Mouse (Mus musculus) left cerebral cortex, postnatal 25 days (tissue): ENCODE results near the gene Tppp3. TPM values are rescaled to one million over a fixed set of nuclear protein-coding genes. Genes with fewer than 3 reads are reported as not detected.

Source experiments
- DNase-seq, 2 experiments: peaks; one replicate each; pipeline ENCODE4 v3.0.0; 2022; ENCODE audit warnings: low spot score in 2 of 2, mixed read lengths in 1 of 2
- intact Hi-C: fragments of 180-260 bp; cut with DNase I; formaldehyde crosslinking; loops from one replicate; pipeline ENCODE4 v1.15.1; 2025
- total RNA-seq, 2 experiments: library from RNA; stranded (reverse); gene quantifications; 2 replicates each; pipeline ENCODE4 v1.2.3; 2021

Tppp3 gene
- total RNA-seq, 2 experiments from 2014 or later, result 30.1 to 37.5 TPM

- intact Hi-C loops, result no loop called here
- DNase-seq, result no peak
Measured at GRCm38 (mm10) chr8:105489281-105489680, 18.0 kb upstream of the Tppp3 start.

DNA sequence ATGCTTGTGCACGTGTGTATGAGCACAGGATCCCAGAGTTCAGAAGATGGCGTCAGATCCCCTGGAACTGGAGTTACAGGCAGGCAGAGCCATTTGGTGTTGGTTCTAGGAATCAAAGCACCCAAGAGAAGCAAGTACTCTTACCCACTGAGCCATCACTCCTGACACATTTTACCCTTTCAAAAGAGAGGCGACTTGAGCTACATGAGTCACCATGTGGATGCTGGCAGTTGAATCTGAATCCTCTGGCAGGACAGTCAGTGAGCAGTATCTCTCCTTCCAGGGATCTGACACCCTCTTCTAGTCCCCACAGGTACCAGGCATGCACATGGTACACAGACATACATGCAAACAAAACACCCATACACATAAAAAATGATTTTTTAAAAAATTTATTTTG, 16.8 kb upstream of the Tppp3 start:
- intact Hi-C loops, result no loop called here
- DNase-seq, result no peak

- intact Hi-C loops, result no loop called here
- DNase-seq, result no peak
Measured at GRCm38 (mm10) chr8:105484392-105484791, 13.1 kb upstream of the Tppp3 start.

GRCm38 (mm10) chr8:105484030-105484368, 12.7 kb upstream of the Tppp3 start:
- intact Hi-C loops, result no loop called here
- DNase-seq, result no peak

- DNase-seq, result no peak
- intact Hi-C loops, result no loop called here
Measured at GRCm38 (mm10) chr8:105483212-105484029, 12.1 kb upstream of the Tppp3 start.

DNA sequence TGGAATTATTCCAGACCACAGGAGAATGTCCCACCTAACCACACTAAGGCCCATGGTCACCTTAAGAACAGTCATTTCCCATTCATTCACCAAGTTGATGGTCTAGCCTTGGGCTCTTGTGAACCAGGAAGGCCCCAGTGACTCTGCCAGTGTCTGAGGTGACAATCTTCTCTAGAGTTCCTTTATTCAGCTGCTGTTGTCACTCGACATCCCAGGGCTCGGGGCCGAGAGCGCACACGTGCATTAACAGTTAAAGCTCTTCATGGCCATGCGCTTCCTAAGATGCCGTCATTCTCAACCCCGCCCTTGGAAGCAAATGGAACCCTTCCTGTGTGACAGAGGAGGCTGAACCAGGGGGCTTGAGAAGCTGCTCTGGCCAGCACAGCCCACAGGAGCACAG, 10.8 kb upstream of the Tppp3 start:
- intact Hi-C loops, result no loop called here
- no peak for DNase-seq

DNA sequence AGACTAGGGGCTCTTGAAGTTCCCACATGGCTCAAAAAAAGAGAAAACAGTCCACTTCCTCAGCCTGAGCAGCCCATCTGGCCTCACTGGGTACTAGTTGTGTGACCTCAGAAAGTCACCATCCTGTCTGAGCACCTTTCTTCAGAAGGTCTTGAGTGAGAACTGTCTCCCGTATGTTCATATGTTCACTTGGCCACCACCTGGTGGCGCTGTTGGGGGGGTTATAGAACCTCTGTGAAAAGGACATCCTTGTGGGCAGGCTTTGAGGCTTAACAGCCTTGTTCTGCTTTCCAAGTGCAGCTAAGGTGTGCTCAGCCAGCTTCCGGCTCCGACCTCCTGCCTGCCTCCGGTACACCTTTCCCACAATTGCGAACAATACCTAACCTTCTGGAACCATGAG, 10.1 kb upstream of the Tppp3 start:
- no peak for DNase-seq
- intact Hi-C loops, result no loop called here

DNA sequence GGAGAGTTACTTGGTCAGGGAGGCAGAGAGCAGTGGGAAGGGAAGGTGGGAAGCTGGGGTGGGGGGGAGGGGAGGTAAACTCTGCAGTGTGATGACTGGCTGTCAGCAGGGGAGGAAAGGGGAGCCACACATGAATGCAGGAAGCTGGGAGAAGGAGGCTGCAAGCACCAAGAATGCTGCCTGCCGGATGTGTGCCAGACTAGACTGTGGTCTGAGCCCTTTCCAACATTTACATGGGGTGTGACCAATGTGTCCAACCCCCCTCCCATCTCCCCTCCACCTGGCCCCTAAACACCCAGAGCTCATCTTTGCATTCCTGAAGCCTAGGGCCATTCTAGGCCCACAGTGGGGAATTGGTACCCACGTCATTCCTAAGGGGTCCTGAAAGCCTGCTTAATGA, 9.7 kb upstream of the Tppp3 start:
- intact Hi-C loops, result no loop called here
- no peak for DNase-seq

- intact Hi-C loops, result loop anchor here (5.0 to 10.0 kb wide), 2 partner anchors 105 to 123 kb away; partner anchors contain the start of gene Plekhg4
- no peak for DNase-seq
Measured at GRCm38 (mm10) chr8:105477792-105478191, 6.5 kb upstream of the Tppp3 start.

GRCm38 (mm10) chr8:105476628-105477413, 5.5 kb upstream of the Tppp3 start:
- DNase-seq, result no peak
- intact Hi-C loops, result loop anchor here (5.0 to 10.0 kb wide), 2 partner anchors 105 to 122 kb away; partner anchors contain the start of gene Plekhg4

DNA sequence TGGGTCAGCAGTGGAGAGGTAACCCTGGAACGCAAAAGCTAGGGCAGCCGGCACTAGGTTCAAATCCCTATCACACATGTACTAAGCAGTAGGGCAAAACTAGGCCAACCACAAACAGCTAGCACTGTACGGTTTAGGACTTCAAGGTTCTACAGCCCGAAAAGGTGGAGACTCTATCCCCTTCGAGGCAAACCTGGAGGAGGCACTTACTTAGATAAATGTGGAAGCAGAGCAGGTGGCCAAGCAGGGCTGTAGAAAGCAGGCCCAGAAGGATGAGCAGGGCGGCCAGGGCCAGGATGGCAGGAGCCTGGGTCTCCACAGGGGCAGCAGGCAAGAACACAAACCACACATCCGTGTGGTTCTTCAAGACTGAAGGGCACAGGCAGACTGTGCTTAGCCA, 4.8 kb upstream of the Tppp3 start:
- intact Hi-C loops, result loop anchor here (5.0 to 10.0 kb wide), 2 partner anchors 104 to 121 kb away; partner anchors contain the start of gene Plekhg4
- DNase-seq, result no peak

DNA sequence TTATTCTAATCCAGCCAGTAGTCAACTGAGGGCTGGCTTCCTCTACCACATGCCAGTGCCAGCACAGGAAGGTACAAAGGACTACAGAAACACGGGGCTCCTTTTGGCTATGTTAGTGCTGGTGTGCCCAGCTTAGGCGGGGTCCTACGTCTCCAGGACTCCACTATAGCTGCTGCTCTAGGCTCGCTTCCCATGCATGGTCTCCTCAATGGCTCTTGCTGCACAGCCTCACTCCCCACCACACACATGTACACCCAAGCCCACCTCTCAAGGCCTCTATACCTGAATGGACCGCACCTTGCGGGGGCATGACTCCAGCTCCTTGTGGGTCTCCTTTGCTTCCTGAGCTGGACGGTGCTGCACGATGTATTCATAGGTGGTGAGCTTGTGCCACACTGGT, 4.4 kb upstream of the Tppp3 start:
- DNase-seq, result no peak
- intact Hi-C loops, result loop anchor here (5.0 to 10.0 kb wide), 2 partner anchors 103 to 121 kb away; partner anchors contain the start of gene Plekhg4

DNA sequence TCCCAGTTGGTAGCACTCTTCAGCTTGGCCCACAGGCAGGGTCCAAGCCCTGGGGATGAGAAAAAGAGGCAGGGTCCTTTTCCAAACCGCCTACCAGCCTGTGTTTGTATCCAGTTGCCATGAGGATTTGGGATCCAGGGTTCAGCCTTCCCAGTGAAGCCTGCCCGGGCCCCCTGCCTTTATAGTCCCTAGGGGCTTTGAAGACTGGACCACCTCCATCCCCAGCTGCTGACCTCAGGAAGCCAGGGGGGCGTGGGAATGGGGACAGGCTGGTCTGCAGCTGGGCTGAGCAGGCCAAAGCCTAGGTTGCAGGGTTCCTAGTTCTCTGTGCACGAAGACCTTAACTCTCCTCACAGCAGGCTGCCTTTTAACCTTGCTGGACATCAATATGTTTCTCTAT, 3.9 kb upstream of the Tppp3 start:
- intact Hi-C loops, result loop anchor here (5.0 to 10.0 kb wide), 2 partner anchors 103 to 120 kb away; partner anchors contain the start of gene Plekhg4

GRCm38 (mm10) chr8:105474680-105475079, 3.4 kb upstream of the Tppp3 start:
- no peak for DNase-seq
- intact Hi-C loops, result loop anchor here (5.0 to 10.0 kb wide), 2 partner anchors 102 to 120 kb away; partner anchors contain the start of gene Plekhg4

More for the DNA sequence above, 3.9 kb upstream of the Tppp3 start:
- no peak for DNase-seq

- DNase-seq, result peak in 1 of 2 experiments; percentile 38
Measured at GRCm38 (mm10) chr8:105473816-105474606, 2.7 kb upstream of the Tppp3 start.

GRCm38 (mm10) chr8:105472983-105473382, 1.7 kb upstream of the Tppp3 start:
- intact Hi-C loops, result loop anchor here (10.0 kb wide), 1 partner anchor 118 kb away; no protein-coding TSS in a partner anchor
- DNase-seq, result no peak

More at GRCm38 (mm10) chr8:105473816-105474606, 2.7 kb upstream of the Tppp3 start:
- intact Hi-C loops, result loop anchor here (10.0 kb wide), 1 partner anchor 119 kb away; no protein-coding TSS in a partner anchor

GRCm38 (mm10) chr8:105472414-105472932, 1.1 kb upstream of the Tppp3 start:
- intact Hi-C loops, result loop anchor here (10.0 kb wide), 1 partner anchor 118 kb away; no protein-coding TSS in a partner anchor
- no peak for DNase-seq

- intact Hi-C loops, result loop anchor here (10.0 kb wide), 1 partner anchor 116 kb away; no protein-coding TSS in a partner anchor
- DNase-seq, result no peak
Measured at GRCm38 (mm10) chr8:105470681-105471313, 529 bp downstream of the Tppp3 start.

DNA sequence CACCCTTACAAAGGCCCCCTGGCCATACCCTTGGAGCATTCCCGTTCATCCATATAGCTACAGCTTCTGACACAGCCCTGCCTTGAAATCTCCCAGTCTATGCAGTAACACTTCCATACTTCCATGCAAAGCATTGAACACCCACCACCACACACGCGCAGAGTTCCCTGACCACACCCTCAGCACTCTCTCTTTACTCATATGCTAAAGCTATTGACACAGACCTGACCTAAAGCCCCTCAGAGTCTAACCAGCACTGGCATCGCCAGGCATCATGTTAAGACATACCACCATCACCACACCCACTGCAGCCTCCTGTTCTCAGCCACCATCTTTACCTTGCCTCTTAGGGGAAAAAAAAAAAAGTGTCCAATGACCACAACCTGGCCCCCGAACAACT, 1.1 kb downstream of the Tppp3 start:
- DNase-seq, result no peak
- intact Hi-C loops, result loop anchor here (10.0 kb wide), 1 partner anchor 115 kb away; no protein-coding TSS in a partner anchor
